Mouse (Mus musculus) testis, adult 2 months (tissue): ENCODE results near the gene Gm21586.
"Not testable (repeated sequence)": the region's sequence is repeated elsewhere in the genome, so short reads cannot be mapped to it uniquely, and the experiment has no call there.

Source experiments
- CTCF ChIP-seq: fragments of 200-500 bp; IDR thresholded peaks from 2 replicates; pipeline ENCODE4 v1.5.1; 2012; ENCODE audit warnings: low read depth, mild to moderate bottlenecking, inconsistent platforms, low read length, moderate library complexity; ENCODE audit not compliant: control insufficient read depth, insufficient read depth, insufficient replicate concordance
- POLR2A ChIP-seq: fragments of 200-500 bp; IDR thresholded peaks from 2 replicates; pipeline ENCODE4 v1.6.1; 2012; ENCODE audit warnings: low read depth, mild to moderate bottlenecking, inconsistent platforms, low read length, moderate library complexity; ENCODE audit not compliant: control insufficient read depth

DNA sequence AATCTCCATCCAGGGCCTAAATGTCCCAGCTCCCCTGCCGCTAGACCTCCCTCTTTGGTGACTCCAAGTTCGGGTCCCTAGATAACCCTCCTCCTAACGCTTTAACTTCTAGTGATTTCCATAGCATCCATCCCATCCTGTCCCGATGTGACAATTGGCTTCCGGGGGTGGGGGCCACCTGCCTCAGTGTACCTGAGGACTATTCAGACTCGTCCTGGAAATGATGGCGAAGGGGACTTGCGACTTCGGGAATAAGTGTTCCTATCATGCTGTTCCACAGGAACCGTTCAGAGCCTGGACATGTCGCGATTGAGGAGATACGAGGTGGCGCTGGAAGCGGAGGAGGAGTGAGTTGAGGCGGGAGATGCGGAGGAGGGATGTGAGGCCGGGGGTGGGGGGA lies at the start of gene Gm21586:
- TF ChIP-seq POLR2A, CTCF: not testable (repeated sequence)
